Mouse (Mus musculus): ENCODE measurements around the gene Ankrd44. TPM values are rescaled to one million over a fixed set of nuclear protein-coding genes. Genes with fewer than 3 reads are reported as not detected.

Gene Ankrd44
- total and polyA plus RNA-seq, 3 experiments, result 2.3 to 17.0 (median 12.7) TPM

DNA sequence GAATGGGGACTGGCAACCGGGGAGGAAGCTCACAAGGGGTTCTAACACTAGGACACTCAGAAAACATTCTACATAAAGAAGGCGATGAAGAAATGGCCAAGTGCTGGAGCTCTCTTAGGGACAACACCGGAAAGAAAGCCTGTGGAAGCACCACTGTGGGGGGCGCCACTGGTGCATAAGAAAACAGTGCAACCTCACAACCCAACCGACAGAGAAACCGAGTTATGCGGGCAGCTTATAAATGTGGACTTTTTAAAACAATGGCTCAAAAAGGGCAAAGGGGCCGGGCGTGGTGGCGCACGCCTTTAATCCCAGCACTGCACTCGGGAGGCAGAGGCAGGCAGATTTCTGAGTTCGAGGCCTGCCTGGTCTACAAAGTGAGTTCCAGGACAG lies 117.1 kb downstream of the Ankrd44 start:
- no peak for DNase-seq

DNA sequence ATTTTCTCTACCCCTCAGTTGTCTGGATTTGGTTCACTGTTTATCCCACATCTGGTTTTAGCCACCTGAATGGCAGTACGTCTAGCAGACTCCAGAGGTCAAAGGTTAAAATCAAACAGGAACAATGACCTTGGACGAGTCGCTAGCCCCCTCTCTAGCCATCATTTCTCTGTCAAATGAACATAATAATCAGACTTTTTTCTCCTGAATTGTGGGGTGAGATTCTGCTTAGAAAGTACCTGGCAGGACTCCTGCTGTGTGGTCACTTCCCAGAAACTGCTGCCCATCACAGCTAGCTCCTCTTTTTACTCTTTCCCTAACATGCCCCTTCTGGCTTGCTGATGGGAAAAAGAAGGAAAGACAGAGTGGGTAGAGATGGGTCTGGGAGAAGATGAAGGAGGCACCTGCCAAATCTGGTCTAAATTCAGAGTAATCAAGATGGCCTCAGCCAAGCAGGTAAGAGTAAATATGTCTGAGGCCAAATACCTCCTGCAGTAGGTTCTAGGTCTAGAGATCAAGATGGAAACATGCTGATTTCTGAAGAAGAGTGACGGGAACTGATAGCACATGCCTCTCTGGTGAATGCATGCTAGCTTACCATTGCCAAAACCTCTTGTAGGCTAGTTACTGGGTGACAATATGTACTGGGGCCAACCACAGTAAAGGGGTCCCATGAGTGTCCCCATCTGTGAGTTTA lies 117.6 kb downstream of the Ankrd44 start:
- no peak for DNase-seq

DNA sequence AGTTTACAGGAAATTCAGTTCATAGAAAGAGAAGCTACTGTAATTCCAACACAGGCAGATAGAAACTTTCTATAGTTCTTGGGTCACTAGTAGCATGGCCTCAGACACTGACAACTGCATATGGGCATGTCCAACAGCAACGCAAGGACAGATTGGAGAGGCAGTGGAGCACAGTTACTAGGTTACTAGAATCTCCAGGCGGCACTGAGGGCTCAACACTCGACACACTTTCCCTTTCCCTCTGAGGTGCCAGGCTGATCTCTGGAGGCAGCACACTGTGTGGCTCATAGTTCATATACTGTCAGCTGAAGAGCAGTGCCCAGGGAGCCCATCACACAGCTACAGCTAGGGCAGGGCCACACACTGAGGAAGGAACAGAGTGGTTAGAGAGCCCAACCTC lies 118.4 kb downstream of the Ankrd44 start:
- no peak for DNase-seq

DNA sequence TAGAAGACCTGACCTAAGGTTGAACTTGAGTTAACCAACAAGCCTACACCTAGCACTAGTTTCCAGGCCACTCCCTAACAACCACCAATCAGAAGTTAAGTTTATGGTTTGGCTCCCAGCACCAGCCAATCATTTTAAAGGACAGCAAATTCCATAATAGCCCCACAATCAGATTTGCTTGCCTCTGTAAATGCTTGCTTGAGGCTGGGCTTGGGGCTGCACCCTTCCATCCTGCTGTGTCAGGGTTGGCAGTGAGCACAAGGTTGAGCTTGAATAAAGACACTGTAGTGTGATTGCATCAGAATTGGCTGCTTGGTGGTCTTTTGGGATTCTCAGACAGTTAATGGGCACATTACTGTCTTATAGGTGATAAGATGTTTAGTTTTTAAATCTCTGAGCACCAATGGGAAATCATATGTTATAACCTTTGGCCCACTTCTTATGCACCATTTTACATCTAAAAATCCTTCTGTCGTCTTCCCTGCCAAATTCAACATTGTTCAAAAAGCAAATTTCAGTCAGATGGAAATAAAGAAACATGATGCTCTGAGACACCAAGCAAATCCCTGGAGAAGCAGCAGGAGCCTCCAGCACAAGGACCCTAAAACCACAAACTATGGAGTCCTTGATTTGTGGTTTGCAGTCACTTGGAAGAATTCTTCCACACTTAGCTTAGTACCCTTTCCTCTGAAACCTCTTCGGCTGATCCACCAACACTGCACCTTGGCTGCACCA lies 119.9 kb downstream of the Ankrd44 start:
- no peak for DNase-seq

DNA sequence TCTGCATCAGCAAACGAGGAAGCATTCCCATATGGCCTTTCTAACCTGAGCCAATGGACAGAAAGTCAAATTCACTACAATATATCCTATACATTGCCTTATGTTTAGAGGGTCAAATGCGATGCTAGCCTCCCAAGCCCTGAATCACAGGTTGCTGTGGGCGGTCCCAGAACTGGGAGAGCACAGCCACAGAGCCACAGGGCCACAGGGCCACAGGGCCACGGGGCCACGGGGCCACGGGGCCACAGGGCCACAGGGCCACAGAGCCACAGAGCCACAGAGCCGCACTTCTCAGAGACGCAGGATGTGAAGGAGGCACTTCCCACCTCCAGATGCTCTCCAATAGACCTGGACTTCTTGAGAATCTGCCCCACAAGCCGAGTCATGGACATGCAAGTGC lies 121.8 kb downstream of the Ankrd44 start:
- DNase-seq, result no peak

DNA sequence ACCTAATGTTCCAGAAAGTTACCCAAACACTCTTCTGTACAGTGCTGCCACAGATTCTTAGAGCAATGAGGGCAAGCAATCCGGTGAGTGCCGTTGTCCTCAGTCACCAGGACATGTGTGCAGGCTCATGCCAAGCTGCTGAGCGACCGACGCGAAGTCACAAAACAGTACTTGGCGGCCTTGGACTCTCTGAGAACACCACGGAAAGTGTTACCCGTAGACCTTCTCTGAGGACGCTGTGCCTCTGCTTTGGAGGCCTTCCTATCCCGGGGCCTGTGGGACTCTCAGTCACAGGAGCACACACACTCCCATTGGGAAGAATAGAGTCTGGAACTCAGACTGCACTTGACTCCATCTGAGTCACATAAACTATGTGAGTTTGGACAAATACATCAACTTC lies 123.5 kb downstream of the Ankrd44 start:
- DNase-seq, result peak; percentile 30

DNA sequence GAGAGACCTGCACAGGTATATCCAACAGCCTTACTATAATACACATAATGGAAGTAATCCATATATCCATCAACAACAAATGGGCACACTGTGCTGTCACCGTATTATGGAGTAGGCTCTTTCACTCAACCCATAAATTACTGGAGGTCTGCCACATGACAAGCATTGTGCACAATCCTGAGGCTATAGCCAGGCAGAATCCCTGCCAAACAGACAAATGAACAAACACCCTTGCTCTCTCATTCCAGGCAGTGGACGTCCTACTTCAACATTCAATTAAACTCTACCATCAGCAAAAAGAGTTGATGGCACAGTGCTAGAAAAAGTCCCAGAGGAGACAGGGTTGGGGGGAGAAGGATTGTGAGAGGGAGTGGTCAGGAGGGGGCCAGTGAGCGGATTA lies 124.9 kb downstream of the Ankrd44 start:
- no peak for DNase-seq

DNA sequence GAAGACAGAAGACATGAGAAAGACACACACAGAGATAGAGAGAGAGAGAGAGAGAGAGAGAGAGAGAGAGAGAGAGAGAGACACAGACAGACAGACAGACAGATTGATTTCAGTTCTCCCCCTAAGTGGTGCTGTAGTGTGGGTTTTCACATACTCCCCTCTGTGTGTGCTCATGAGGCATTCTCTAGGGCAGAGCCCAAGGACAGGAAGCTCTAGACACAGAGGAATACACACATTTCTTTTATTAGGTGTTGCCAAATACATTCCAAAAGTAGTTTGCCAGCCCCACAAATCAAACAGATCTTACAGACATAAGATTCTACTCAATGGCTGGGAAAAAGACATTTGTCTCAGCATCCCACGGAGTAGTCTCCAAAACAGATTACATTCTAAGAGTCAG lies 126.8 kb downstream of the Ankrd44 start:
- DNase-seq, result no peak

DNA sequence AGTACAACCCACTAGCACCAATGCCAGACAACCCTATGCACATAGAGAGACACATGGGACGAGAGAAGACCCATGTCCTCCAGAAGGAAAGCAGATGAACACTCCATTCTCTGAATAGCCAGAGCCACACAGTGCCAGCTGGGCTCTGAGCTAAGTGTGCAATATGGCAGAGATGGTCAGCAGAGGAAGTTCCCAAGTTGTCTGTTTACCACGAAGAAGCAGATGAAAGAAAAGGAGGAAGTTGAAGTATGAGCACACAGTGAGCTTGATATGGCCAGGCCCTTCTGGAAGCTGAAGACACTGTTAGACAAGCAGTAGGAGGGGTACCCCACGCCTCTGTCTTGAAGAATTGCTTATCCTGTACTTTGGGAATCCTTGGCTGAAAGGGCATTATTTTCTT lies 127.8 kb downstream of the Ankrd44 start:
- no peak for DNase-seq

DNA sequence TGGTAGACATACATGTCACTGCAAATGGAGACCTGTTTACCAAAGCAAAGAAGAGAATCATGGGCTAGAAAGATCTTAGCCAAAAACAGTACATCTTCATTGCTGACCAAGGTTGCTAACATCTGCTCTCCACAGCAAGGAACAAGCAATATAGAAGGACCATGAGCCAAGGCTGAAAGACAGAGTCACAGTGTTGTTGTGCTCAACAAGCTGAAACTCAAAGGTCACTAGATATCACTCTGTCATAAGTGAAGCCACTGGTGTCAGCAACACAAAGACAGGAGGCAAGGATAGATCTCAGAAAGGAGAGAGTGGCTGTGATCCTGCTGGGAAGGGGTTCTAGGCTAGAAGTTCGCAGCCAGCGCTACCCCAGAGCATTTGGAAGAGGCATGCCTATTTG lies 131.5 kb downstream of the Ankrd44 start:
- DNase-seq, result no peak

DNA sequence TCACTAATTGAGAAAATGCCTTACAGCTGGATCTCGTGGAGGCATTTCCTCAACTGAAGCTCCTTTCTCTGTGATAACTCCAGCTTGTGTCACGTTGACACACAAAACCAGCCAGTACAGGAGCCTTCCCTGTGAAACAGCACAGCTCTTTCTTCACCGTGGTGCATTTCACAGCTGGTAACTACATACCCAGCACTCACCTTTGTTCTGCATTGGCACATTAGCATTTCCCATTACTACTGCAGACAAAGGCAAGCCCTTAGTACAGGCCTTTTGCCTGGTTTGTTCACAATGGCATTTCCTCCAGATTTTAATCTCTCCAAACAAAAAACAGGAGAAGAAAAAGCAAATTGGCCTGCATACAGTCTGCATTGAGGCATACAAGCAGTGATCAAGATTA lies 134.8 kb downstream of the Ankrd44 start:
- DNase-seq, result no peak

DNA sequence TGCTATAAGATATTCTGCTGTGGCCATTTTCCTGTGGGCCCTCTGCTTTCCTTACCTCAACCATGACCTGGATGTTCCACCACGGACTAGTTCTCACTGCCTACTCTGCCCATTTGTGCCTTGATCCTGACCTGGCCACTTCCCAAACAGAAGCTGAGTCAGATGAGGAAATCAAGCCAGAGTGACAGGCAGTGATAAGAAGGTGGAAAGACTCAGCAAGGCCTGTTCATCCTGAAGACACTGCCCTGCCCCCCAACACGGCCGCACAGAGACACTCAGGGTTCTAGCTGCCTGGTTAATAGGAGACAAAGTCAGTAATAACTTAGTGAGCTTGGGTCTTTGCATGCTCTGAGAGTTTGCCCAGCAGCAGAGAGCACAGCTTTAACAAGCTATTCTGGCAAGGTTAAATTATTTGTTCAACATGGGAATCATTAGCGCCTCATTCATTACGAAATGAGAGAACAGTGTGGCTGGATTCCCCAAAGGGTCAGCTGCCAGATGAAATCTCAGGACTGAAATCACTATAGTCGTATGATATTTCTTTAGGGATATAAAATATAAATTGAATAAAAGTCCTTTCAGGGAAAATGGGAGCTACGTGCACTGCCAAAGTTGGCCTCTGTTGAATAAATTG lies 136.7 kb downstream of the Ankrd44 start:
- DNase-seq, result peak; percentile 74

DNA sequence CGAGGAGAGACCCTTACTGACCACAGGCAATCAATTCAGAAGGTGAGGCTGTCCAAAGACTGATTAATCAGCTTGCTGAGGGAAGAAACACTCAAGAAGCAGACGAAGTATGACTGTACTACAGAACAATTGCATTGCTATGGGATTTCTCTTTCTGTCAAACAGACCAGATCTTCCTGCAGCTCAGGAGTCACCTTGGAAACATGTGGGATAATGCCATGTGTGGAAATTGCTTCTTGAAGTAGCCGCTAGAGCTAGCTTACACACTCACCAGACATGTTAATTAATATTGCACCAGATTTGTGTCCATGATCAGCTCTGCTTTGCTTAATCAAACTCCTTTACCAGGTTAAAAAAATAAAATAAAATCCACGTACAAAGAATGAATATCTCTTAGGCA lies 137.8 kb downstream of the Ankrd44 start:
- DNase-seq, result no peak

DNA sequence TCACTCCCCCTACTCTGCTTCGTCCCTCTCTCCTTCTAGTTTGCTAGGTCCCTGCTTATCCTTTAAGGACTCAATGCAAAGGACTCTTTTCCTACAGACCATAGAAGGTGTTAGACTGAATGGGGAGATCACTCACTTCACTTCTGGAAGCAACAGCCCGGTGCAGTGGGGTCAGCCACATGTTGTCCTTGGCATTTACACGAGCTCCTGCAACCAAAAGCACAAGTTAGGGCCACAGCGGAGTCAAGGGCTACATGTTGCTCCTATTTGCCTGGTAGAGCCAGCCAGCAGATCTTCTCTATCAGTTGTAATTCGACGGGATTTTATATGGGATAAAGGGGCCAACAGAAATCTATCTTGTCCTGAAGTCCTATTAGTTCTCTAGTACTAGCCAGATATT lies 148.0 kb downstream of the Ankrd44 start:
- peak; percentile 34 for DNase-seq

DNA sequence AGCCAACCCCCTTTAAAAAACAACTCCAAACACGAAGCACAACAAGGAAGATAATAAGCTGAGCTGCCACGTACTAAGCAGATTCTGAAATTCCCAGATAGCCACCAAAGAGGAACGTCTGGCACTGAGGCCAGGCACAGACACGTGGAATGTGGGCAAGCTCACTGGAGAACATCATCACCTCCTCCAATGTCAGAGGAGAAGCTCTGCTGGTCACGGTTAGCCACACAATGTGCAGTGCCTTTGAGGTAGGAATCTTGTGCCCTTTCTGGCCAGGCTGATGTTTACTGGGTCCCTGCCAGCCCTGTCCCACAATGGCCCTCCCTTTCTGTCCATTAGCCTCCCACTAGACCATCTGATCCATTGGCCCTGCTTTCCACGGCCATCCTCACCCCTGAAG lies 149.1 kb downstream of the Ankrd44 start:
- no peak for DNase-seq

DNA sequence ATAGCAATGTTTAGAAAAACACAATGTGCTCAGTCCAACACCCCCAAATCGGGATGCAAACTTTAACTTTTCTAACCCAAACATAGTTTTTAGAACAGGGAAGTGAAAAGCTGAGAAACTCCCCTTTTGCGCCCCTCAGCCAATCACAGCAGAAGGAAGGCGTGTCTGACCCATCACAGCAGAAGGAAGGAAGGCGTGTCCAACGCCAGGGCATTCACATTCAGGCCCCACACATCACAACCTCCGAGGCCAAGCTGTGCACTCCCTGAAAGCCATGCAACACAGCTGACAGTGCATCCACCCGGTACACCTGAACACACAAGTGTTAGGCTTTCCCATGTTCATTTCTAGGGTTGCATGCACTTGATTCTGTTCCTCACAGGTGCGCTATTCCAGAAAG lies 150.1 kb downstream of the Ankrd44 start:
- DNase-seq, result no peak

DNA sequence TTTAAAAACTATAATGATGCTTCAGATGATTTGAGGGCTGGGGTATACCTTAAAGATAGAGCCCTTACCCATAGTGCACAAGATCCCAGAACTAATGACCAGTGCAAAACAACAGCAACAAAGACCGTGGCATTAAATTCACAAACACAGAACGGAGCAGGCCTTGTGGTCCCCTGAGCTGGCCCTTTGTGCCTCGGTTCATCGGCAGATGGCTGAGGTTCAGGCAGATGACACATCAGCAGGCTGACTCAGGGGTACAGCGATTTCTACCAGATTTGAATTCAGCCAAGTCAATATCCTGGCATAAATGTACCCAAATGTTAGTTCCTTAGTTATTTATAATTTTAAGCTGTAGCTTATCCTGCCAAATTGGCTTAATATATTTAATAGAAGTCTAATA lies 153.3 kb downstream of the Ankrd44 start:
- no peak for DNase-seq

DNA sequence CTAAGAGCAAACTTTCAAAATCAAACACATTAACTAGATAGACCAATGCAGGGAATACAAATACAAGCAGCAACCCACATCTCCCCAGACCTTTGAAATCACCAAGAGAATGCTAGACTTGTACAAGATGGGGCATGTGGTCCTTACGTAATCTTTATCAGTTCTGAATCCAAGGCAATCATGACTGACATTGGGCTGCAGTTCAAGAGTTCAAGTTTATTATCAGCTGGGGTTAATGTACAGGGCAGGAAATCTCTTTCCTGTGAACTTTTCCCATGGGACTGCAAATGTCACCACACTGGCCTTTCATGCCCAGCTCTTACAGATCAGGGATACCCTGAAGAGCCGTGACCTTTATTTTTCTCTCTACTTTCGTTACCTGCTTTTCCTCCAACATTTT lies 154.7 kb downstream of the Ankrd44 start:
- no peak for DNase-seq

DNA sequence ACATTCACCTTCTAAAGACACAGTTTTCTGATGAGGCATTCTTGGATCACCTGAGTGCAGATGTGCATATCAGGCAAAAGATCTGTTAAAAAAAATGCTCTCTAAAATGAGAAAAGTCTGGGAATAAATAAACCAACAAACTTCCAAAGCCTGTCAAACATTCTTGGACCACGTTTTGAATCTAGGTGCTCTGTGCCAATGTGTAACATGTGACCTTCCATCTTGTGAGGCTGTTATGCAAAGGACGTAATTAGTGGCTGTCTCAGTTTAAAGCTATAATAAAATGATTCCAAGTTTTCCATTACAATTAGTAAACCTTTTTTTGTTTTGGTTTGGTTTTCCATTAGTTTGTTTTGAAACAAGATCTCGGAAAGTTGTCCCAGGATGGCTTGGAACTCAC lies 159.0 kb downstream of the Ankrd44 start:
- no peak for DNase-seq

DNA sequence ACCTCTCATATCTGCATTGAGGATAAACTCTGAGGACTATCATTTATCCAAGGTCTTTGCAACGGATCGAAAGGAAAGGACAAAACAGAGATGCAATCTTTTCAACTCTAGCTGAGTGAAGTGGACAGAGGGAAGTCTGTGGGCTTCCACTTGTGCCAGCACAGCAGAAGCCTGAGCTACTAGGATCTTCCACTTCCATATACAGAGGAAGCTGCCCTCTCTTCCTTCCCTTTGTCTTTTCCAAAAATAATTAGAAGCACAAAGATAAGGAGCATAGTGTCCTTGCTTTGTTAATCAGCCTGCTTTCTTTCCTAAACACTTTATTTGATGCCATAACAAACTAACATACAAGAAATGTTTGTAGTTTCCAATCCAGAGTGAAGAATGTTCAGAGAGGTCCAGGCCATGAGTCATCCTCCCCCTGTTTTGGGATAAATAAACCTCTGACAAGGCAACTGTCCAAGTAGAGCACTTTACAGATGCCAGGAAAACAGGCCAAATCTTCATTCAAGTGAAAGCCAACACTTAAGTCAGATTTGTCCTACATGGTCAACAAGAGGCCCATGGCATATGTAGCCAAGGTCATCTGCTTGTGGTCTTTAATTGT lies 160.5 kb downstream of the Ankrd44 start:
- DNase-seq, result peak; percentile 53

DNA sequence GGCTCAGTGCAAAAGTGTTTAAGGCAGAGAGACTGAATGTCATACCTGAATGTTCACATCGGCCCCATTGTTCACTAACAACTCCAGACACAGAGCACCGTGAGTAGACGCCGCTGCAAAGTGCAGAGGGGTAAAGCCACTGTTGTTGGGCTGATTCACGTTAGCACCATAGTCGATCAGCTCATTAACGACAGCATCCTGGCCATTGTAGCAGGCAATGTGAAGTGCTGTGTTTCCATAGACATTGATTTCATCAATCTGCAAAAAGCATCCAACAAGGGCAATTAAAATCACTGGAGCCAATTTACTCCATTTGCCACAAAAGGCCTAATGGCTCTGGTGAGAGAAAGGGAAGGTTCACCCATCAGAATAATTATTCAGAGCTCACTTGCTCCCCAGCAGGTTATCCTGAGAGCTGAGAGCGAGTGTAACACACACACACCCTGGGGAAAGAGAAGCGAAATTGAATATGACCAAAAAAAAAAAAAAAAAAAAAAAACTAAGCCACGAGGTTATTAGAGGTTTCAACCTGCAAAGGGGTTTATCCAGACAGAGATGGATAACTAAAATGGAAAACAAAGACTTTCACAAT lies 163.9 kb downstream of the Ankrd44 start:
- no peak for DNase-seq

DNA sequence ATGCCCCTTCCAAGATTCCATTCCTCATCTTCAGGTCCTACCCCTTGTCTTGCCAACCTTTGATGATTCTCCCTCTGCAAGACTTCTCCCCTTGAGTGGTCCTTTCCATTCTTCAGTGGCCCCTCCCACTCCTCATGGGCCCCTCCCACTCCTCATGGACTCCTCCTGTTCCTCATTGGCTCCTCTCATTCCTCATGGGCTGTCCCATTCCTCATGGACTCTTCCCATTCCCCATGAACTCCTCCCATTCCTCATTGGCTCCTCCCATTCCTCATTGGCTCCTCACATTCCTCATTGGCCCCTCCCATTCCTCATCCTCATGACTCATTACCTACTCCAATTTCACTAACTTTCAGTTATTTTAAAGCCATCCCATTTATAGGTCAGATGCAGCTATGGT lies 166.3 kb downstream of the Ankrd44 start:
- DNase-seq, result no peak

DNA sequence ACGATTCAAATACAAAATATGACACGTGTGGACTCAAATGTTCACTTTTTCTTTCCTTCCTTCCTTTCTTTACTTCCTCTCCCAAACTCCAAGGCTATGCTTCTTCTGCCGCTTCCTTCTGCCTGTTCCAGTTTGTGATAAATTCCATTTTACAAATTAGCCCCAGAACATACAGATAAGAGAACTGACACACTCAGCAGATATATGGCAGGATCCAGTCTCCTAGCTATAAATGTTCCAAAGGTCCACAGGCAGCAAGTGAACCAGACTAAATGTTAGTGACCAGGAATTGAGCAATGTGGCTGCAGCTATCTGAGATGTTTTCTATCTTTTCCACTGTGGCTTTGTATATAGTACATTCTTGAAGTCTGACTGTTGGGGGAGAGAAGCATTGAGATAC lies 168.9 kb downstream of the Ankrd44 start:
- DNase-seq, result no peak
